Mouse (Mus musculus): ENCODE results near the gene Cat. TPM values are rescaled to one million over a fixed set of nuclear protein-coding genes. Genes with fewer than 3 reads are reported as not detected.
A peak's percentile ranks its signal among the peaks of the same experiment; 100 is the strongest.

Gene Cat
- polyA plus RNA-seq, 1 experiment from 2014 or later, result 173 TPM

GRCm38 (mm10) chr2:103493827-103494226 is 8.9 kb upstream of the Cat start:
- no peak overlapping the region for H3K4me2 ChIP-seq (replicated peaks; ENCODE audit: low read depth)
- WGBS, result 42% methylated on average over 4 of the region's 4 CpGs

GRCm38 (mm10) chr2:103492526-103492925 is 7.6 kb upstream of the Cat start:
- 0 out of 2 replicates have a peak, but pooled peaks cover 10% of the 10 kb centered on the region for H3K4me1 ChIP-seq (replicated peaks; ENCODE audit: control insufficient read depth, insufficient read depth, low read length)
- 46% methylated on average over 4 of the region's 4 CpGs for WGBS

More at GRCm38 (mm10) chr2:103493827-103494226, 8.9 kb upstream of the Cat start:
- no peak for TF ChIP-seq CTCF (IDR thresholded peaks at IDR 0.05; ENCODE audit: low read depth)
- Histone ChIP-seq H3K4me1 (replicated peaks; ENCODE audit: control insufficient read depth, insufficient read depth, low read length) (0 out of 2 replicates have a peak, but pooled peaks cover 10% of the 10 kb centered on the region), H3K9ac (ENCODE audit: low read depth, low read length) (no peak overlapping the region), H3K27ac (ENCODE audit: low read depth, low read length) (peak overlapping the region; percentile 90), H3K27me3 (replicated peaks; ENCODE audit: control insufficient read depth, insufficient read depth, low read length) (no peaks in the 10 kb centered on the region), H3K4me3 (ENCODE audit: low read depth, low read length) (no peak overlapping the region), H3K36me3 (ENCODE audit: control insufficient read depth, insufficient read depth) (no peaks in the 10 kb centered on the region), H3K9me3 (ENCODE audit: control insufficient read depth) (no peaks in the 10 kb centered on the region)
- peak; percentile 85 for ATAC-seq

GRCm38 (mm10) chr2:103483986-103484520 is 907 bp downstream of the Cat start:
- H3K9me3 ChIP-seq (ENCODE audit: control insufficient read depth), result no peaks in the 10 kb centered on the region
- WGBS, result 6% methylated on average over 5 of the region's 5 CpGs
- ATAC-seq, result no peak
- H3K4me3 ChIP-seq (ENCODE audit: low read depth, low read length), result peak overlapping the region; percentile 91
- H3K4me2 ChIP-seq (replicated peaks; ENCODE audit: low read depth), result peak overlapping the region; percentile 80
- no peak for TF ChIP-seq CTCF (IDR thresholded peaks at IDR 0.05; ENCODE audit: low read depth)
- H3K27me3 ChIP-seq (replicated peaks; ENCODE audit: control insufficient read depth, insufficient read depth, low read length), result no peaks in the 10 kb centered on the region
- 0 out of 2 replicates have a peak, but pooled peaks cover 5% of the 10 kb centered on the region for H3K4me1 ChIP-seq (replicated peaks; ENCODE audit: control insufficient read depth, insufficient read depth, low read length)
- H3K9ac ChIP-seq (ENCODE audit: low read depth, low read length), result peak overlapping the region; percentile 86
- H3K36me3 ChIP-seq (ENCODE audit: control insufficient read depth, insufficient read depth), result no peaks in the 10 kb centered on the region; the same call in 1 of the 2 replicates
- H3K27ac ChIP-seq (ENCODE audit: low read depth, low read length), result peak overlapping the region; percentile 96

More at GRCm38 (mm10) chr2:103492526-103492925, 7.6 kb upstream of the Cat start:
- Histone ChIP-seq H3K4me3 (ENCODE audit: low read depth, low read length) (no peak overlapping the region), H3K4me2 (replicated peaks; ENCODE audit: low read depth) (no peak overlapping the region), H3K36me3 (ENCODE audit: control insufficient read depth, insufficient read depth) (no peaks in the 10 kb centered on the region), H3K27ac (ENCODE audit: low read depth, low read length) (peak overlapping the region; percentile 21; the same call in 1 of the 2 replicates), H3K9me3 (ENCODE audit: control insufficient read depth) (no peaks in the 10 kb centered on the region), H3K9ac (ENCODE audit: low read depth, low read length) (no peak overlapping the region), H3K27me3 (replicated peaks; ENCODE audit: control insufficient read depth, insufficient read depth, low read length) (no peaks in the 10 kb centered on the region)
- 0 out of 2 replicates have a peak, but pooled peaks have one; percentile 9 for ATAC-seq
- no peak for TF ChIP-seq CTCF (IDR thresholded peaks at IDR 0.05; ENCODE audit: low read depth)

- ATAC-seq, result no peak
- peak overlapping the region; percentile 80 for H3K4me2 ChIP-seq (replicated peaks; ENCODE audit: low read depth)
- H3K9ac ChIP-seq (ENCODE audit: low read depth, low read length), result peak overlapping the region; percentile 86
- H3K27ac ChIP-seq (ENCODE audit: low read depth, low read length), result no peak overlapping the region
- 0 out of 2 replicates have a peak, but pooled peaks cover 5% of the 10 kb centered on the region for H3K4me1 ChIP-seq (replicated peaks; ENCODE audit: control insufficient read depth, insufficient read depth, low read length)
- TF ChIP-seq CTCF (IDR thresholded peaks at IDR 0.05; ENCODE audit: low read depth), result no peak
- no peaks in the 10 kb centered on the region for H3K9me3 ChIP-seq (ENCODE audit: control insufficient read depth)
- H3K36me3 ChIP-seq (ENCODE audit: control insufficient read depth, insufficient read depth), result no peaks in the 10 kb centered on the region; the same call in 1 of the 2 replicates
- peak overlapping the region; percentile 91 for H3K4me3 ChIP-seq (ENCODE audit: low read depth, low read length)
- H3K27me3 ChIP-seq (replicated peaks; ENCODE audit: control insufficient read depth, insufficient read depth, low read length), result no peaks in the 10 kb centered on the region
- WGBS, result 37% methylated on average over 7 of the region's 7 CpGs
Measured at GRCm38 (mm10) chr2:103483289-103483985, 1.5 kb downstream of the Cat start.

- Histone ChIP-seq H3K27ac (ENCODE audit: low read depth, low read length) (no peak overlapping the region), H3K27me3 (replicated peaks; ENCODE audit: control insufficient read depth, insufficient read depth, low read length) (no peaks in the 10 kb centered on the region), H3K4me1 (replicated peaks; ENCODE audit: control insufficient read depth, insufficient read depth, low read length) (0 out of 2 replicates have a peak, but pooled peaks cover 5% of the 10 kb centered on the region), H3K36me3 (ENCODE audit: control insufficient read depth, insufficient read depth) (no peaks in the 10 kb centered on the region; the same call in 1 of the 2 replicates), H3K4me3 (ENCODE audit: low read depth, low read length) (no peak overlapping the region), H3K9ac (ENCODE audit: low read depth, low read length) (no peak overlapping the region), H3K9me3 (ENCODE audit: control insufficient read depth) (no peaks in the 10 kb centered on the region), H3K4me2 (replicated peaks; ENCODE audit: low read depth) (0 out of 2 replicates have a peak overlapping the region, but pooled peaks have one; percentile 4)
- no peak for TF ChIP-seq CTCF (IDR thresholded peaks at IDR 0.05; ENCODE audit: low read depth)
- no peak for ATAC-seq
- 69% methylated on average over 11 of the region's 11 CpGs for whole genome bisulfite sequencing
Measured at GRCm38 (mm10) chr2:103481314-103482231, 3.4 kb downstream of the Cat start.

Data from intestine, postnatal 0 days (tissue).